Mouse (Mus musculus) hindbrain, embryonic 13.5 days (tissue): ENCODE measurements around the gene C3. TPM values are rescaled to one million over a fixed set of nuclear protein-coding genes. Genes with fewer than 3 reads are reported as not detected.
A peak's percentile ranks its signal among the peaks of the same experiment; 100 is the strongest.

Experiments
- ATAC-seq: fragments of 200-750 bp; cut with Nextera tagmentation; 2 replicates; pipeline ENCODE4 v1.8.0; 2017; ENCODE audit warnings: moderate TSS enrichment; ENCODE audit not compliant: low FRiP score
- H3K27ac ChIP-seq: fragments of 300-500 bp; sonication (generic); 2 replicates; pipeline ENCODE4 v1.5.1; 2015; ENCODE audit warnings: inconsistent platforms, mild to moderate bottlenecking, moderate library complexity
- H3K27me3 ChIP-seq: fragments of 300-500 bp; sonication (generic); 2 replicates; pipeline ENCODE4 v1.6.1; 2015; ENCODE audit warnings: mild to moderate bottlenecking, inconsistent platforms
- H3K36me3 ChIP-seq: fragments of 300-500 bp; sonication (generic); 2 replicates; pipeline ENCODE4 v1.6.1; 2015; ENCODE audit warnings: mild to moderate bottlenecking, inconsistent platforms
- H3K4me1 ChIP-seq: fragments of 300-500 bp; sonication (generic); replicated peaks from 2 replicates; pipeline ENCODE4 v1.6.1; 2015; ENCODE audit warnings: inconsistent platforms
- H3K4me2 ChIP-seq: fragments of 300-500 bp; sonication (generic); 2 replicates; pipeline ENCODE4 v1.6.1; 2015; ENCODE audit warnings: inconsistent platforms, mild to moderate bottlenecking, moderate library complexity
- H3K4me3 ChIP-seq: fragments of 300-500 bp; sonication (generic); 2 replicates; pipeline ENCODE4 v1.5.1; 2015; ENCODE audit warnings: mild to moderate bottlenecking, inconsistent platforms
- H3K9ac ChIP-seq: fragments of 300-500 bp; sonication (generic); 2 replicates; pipeline ENCODE4 v1.6.1; 2015; ENCODE audit warnings: mild to moderate bottlenecking, inconsistent platforms
- H3K9me3 ChIP-seq: fragments of 300-500 bp; sonication (generic); 2 replicates; pipeline ENCODE4 v1.6.1; 2016; ENCODE audit warnings: inconsistent platforms
- WGBS: fragments of 180-500 bp; shearing (Covaris S2); methylation state at CpG from one replicate; pipeline ENCODE4 v1.1.7; 2015; 5-methylcytosine and 5-hydroxymethylcytosine counted together
- polyA plus RNA-seq: library from polyadenylated mRNA; unstranded; fragments of >200 nt; fragmentation: Nextera tagmentation; extraction: Ambion mirVana; gene quantifications from 2 replicates; pipeline ENCODE4 v1.2.1, GENCODE M21; 2015

Gene C3
- polyA plus RNA-seq, 1 experiment from 2014 or later, result 1.3 TPM

DNA sequence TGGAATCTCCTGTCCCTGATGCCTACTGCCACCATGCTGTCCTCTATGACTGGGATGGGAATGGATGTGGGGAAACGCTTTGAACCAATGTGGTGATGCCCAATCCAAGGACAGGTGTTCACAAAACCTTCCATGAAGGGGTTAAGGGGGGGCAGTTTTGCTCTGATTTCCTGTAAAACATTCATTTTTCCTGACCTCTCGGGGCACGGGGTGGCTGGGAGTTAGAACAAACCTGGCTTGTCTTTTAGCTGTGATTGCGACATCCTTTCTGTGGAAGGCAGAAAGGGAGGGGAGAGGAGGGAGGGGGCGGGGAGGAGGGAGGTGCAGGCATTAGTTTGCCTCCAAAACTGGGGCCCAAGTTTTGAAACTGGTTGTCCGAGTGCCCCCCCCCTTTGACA, 2.8 kb upstream of the C3 start:
- peaks cover 14% of the 10 kb centered on the region for H3K36me3 ChIP-seq
- no peak overlapping the region for H3K4me3 ChIP-seq
- H3K27ac ChIP-seq, result no peak overlapping the region
- 78% methylated on average over 5 of the region's 6 CpGs for WGBS
- ATAC-seq, result no peak
- no peaks in the 10 kb centered on the region for H3K9me3 ChIP-seq
- 0 out of 2 replicates have a peak, but pooled peaks cover 3% of the 10 kb centered on the region for H3K27me3 ChIP-seq
- no peak overlapping the region for H3K9ac ChIP-seq
- H3K4me1 ChIP-seq, result 0 out of 2 replicates have a peak, but pooled peaks cover 4% of the 10 kb centered on the region
- H3K4me2 ChIP-seq, result no peak overlapping the region

DNA sequence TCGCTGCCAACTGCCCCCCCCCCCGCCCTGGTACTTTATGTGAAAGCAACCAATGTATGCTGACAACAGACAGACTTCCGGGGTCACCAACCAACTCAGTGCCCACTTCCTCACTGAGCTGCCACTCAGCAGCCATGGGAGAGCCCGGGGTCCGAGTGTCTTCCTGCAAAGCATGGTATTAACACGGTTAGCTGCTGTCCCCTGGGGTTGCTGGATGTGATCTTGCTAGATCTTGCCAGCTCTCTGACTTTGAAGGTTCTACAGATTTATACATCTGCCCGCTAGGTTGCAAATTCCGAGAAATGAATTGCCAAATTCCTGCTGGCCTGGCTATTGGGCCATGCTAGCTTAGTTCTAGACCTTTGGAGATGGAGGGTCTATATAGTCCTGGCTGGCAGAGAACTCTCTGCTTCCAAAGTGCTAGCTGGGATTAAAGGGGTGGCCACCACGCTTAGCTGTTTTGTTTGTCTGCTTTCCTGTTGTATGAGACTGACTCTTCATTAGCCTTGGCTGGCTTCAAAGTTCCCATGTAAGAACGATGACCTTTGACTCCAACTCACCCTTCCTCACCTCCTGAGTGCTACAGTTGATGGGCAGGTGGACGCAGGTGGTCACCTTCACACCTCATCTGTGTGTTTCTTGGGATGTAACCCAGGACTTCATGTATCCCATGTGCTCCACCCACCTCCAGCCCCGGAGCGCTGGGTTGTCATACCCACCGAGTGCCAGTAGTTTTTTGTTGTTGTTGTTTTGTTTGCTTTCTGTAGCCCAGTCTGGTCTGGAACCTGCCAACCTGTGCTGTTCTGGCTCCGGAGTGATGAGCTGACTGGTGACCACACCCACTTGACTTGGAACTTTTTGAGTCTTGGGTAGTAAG, 2.2 kb upstream of the C3 start:
- ATAC-seq, result no peak
- Histone ChIP-seq H3K4me1 (0 out of 2 replicates have a peak, but pooled peaks cover 4% of the 10 kb centered on the region), H3K4me2 (no peak overlapping the region), H3K27me3 (0 out of 2 replicates have a peak, but pooled peaks cover 5% of the 10 kb centered on the region), H3K9ac (no peak overlapping the region), H3K4me3 (no peak overlapping the region), H3K9me3 (no peaks in the 10 kb centered on the region), H3K27ac (no peak overlapping the region), H3K36me3 (peaks cover 10% of the 10 kb centered on the region)
- WGBS, result 79% methylated on average over 15 of the region's 15 CpGs

DNA sequence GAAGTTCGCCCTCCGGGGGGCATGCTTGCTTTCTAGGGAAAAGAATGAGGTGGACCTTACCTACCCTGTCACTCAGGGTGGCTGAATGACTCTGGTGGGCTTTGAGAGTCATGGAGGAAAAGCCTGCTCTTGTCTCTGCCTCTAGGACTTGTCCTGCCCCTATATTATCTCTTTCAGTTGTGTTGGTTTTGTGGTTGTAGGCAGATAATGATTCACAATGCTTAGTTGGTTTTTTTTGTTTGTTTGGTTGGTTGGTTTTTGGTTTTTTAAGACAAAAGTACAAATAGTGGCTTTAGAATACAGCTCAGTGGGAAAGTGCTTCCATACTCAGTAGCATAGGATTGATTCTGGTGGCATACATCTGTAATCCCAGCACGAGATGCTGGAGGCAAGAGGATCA, 937 bp upstream of the C3 start:
- H3K27me3 ChIP-seq, result 0 out of 2 replicates have a peak, but pooled peaks cover 10% of the 10 kb centered on the region
- WGBS, result 91% methylated on average over 3 of the region's 3 CpGs
- no peak overlapping the region for H3K4me2 ChIP-seq
- no peak overlapping the region for H3K27ac ChIP-seq
- ATAC-seq, result no peak
- H3K9me3 ChIP-seq, result no peaks in the 10 kb centered on the region
- no peaks in the 10 kb centered on the region for H3K36me3 ChIP-seq
- 0 out of 2 replicates have a peak, but pooled peaks cover 4% of the 10 kb centered on the region for H3K4me1 ChIP-seq
- no peak overlapping the region for H3K4me3 ChIP-seq
- no peak overlapping the region for H3K9ac ChIP-seq

DNA sequence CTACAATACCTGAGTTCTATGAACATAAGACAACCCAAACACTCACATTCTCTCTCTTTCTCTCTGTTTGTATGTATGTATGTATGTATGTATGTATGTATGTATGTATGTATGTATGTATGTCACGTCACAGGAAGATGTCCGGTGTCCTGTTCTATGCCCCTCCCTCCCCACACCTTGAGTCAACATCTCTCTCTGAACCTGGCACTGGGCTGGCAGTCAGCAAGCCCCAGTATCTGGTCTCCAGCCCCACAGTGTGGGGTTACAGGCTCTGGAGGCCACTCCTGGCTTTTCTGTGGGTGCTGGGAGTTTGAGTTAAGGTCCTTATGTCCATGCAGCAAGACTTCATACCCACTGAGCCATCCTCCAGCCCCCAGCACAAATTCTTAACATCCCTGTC, 468 bp downstream of the C3 start:
- WGBS, result 70% methylated on average over 2 of the region's 2 CpGs
- Histone ChIP-seq H3K4me1 (no peaks in the 10 kb centered on the region), H3K4me2 (no peak overlapping the region), H3K9ac (no peak overlapping the region), H3K4me3 (no peak overlapping the region), H3K27me3 (peaks cover 12% of the 10 kb centered on the region; the same call in 1 of the 2 replicates), H3K27ac (no peak overlapping the region), H3K9me3 (no peaks in the 10 kb centered on the region), H3K36me3 (no peaks in the 10 kb centered on the region)
- ATAC-seq, result no peak

DNA sequence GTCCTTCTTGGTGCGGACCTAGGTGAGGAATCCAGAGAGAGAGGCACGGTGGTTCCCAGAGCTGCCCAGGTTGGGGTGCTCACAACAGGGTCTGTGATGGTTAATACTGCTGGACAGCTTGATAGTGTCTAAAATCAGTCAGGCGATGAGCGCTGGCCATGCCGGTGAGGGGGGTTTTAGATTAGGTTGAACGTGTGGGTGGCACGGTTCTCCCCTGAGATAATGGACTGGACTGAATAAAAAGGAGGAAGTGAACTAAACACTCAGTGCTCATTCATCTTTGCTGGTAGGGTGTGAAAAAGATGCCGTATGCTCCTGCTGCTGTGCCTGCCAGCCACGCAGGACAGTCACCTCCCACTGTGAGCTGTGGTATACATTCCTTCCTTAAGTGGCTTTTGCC, 4.6 kb downstream of the C3 start:
- H3K4me1 ChIP-seq, result peaks cover 6% of the 10 kb centered on the region; the same call in 1 of the 2 replicates
- H3K4me2 ChIP-seq, result no peak overlapping the region
- H3K9me3 ChIP-seq, result no peaks in the 10 kb centered on the region
- H3K9ac ChIP-seq, result no peak overlapping the region
- H3K36me3 ChIP-seq, result no peaks in the 10 kb centered on the region
- H3K27me3 ChIP-seq, result peaks cover 12% of the 10 kb centered on the region; the same call in 1 of the 2 replicates
- 78% methylated on average over 9 of the region's 9 CpGs for WGBS
- H3K27ac ChIP-seq, result no peak overlapping the region
- no peak for ATAC-seq
- H3K4me3 ChIP-seq, result no peak overlapping the region

DNA sequence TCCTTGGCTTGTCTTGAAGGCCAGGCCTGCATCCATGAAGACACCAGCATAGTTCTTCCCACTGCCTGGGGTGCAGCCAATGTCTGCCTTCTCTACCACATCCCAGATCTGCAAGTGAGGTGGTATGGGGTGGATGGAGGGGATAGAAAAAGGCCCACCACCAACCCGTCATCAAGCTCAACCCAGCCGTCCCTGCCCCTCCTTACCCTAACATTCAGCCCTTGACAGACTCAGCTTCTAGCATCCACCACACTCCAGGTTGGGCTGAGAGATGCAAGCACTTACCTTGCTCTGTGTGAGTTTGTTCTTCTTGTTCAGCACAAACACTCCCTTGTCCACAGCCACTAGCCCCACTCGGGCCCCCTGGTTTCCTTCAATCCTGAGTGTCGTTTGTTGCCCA, 6.0 kb downstream of the C3 start:
- 88% methylated on average over 4 of the region's 4 CpGs for WGBS
- H3K27me3 ChIP-seq, result peaks cover 12% of the 10 kb centered on the region; the same call in 1 of the 2 replicates
- no peaks in the 10 kb centered on the region for H3K36me3 ChIP-seq
- no peak overlapping the region for H3K4me3 ChIP-seq
- no peak for ATAC-seq
- no peak overlapping the region for H3K9ac ChIP-seq
- no peak overlapping the region for H3K27ac ChIP-seq
- H3K9me3 ChIP-seq, result no peaks in the 10 kb centered on the region
- peaks cover 6% of the 10 kb centered on the region; the same call in 1 of the 2 replicates for H3K4me1 ChIP-seq
- H3K4me2 ChIP-seq, result no peak overlapping the region

DNA sequence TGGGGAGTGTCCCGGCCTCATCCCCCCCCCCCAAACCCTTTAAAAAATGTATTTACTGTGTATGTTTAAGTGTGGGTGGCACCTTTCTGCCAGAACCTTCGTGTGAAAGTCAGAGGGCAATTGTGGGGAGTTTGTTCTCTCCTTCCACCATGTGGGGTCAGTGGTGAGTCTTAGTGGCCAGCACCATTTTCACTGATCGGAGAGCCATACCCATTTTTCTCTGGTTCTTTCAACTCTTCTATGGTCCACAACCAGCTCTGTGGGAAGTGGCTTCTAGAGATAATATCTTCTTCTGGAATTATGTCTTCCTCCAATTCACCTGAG, 8.1 kb downstream of the C3 start:
- Histone ChIP-seq H3K4me2 (no peak overlapping the region), H3K27me3 (peaks cover 5% of the 10 kb centered on the region; the same call in 1 of the 2 replicates), H3K4me3 (no peak overlapping the region), H3K9me3 (no peaks in the 10 kb centered on the region), H3K27ac (no peak overlapping the region), H3K4me1 (peaks cover 9% of the 10 kb centered on the region), H3K36me3 (no peaks in the 10 kb centered on the region), H3K9ac (no peak overlapping the region)
- 20% methylated on average over 3 of the region's 3 CpGs for WGBS
- ATAC-seq, result no peak

DNA sequence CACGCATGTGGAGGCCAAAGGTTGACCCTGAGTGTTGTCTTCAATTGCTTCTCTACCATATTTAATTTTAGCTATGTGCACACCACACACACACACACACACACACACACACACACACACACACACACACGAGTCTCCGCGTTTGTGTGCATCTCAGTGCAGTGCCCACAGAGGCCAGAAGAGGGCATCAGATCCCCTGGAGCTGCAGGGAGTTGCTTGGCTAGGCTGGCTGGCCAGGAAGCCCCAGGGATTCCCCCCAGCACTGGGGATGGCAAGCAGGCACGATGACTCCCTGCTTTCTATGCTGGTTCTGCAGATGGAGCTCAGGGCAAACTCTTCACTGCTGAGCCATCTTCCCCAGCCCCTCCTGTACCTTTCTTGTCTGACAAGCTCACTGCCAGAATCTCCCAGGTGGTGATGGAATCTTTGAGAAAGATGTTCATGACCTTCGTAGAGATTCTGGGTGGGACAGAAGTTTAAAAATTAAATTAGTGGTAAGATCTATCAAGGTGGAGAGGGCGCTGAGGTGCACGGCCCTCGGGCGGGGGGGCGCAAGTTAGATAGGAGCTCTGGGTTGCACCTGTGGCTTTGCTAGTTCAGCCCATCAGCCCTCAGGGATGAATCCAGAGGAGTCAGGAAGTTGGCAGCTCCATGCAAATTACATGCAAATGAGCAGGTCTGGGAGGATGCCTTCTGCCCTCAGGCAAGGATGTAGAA, 8.6 kb downstream of the C3 start:
- no peak overlapping the region for H3K9ac ChIP-seq
- H3K27me3 ChIP-seq, result peaks cover 2% of the 10 kb centered on the region; the same call in 1 of the 2 replicates
- peaks cover 9% of the 10 kb centered on the region for H3K4me1 ChIP-seq
- ATAC-seq, result no peak
- H3K4me2 ChIP-seq, result no peak overlapping the region
- no peaks in the 10 kb centered on the region for H3K9me3 ChIP-seq
- no peak overlapping the region for H3K4me3 ChIP-seq
- H3K36me3 ChIP-seq, result no peaks in the 10 kb centered on the region
- WGBS, result 24% methylated on average over 11 of the region's 11 CpGs
- no peak overlapping the region for H3K27ac ChIP-seq

DNA sequence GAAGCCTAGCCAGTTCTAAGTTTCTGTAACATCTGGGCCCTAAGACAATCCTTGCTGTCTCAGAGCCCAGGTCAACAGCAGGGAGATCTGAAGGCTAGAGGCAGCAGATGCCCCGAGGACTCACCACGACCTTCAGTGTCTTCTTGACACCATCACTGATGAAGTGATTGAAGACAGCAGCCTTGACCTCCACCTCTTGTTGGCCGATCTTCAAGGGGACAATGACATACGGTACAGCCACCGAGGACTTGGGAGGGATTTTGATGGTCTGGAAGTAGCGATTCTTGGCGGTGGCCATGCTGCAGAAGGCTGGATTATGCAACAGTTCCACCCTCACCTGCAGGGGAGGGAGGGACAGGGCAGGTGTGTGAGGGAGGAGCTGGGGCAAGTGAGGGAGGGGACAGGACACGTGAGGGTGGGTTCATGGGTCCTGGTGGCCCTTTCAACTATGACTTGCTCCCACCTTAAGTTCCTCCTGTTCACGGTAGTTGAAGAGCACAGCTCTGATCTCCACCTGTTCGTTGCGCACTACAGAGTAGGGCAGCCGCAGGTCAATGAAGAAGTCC, 9.5 kb downstream of the C3 start:
- Histone ChIP-seq H3K27me3 (no peaks in the 10 kb centered on the region; the same call in 1 of the 2 replicates), H3K4me3 (no peak overlapping the region), H3K4me2 (no peak overlapping the region), H3K27ac (no peak overlapping the region), H3K9me3 (no peaks in the 10 kb centered on the region), H3K9ac (no peak overlapping the region), H3K4me1 (peaks cover 9% of the 10 kb centered on the region), H3K36me3 (no peaks in the 10 kb centered on the region)
- 81% methylated on average over 12 of the region's 12 CpGs for WGBS
- ATAC-seq, result no peak

DNA sequence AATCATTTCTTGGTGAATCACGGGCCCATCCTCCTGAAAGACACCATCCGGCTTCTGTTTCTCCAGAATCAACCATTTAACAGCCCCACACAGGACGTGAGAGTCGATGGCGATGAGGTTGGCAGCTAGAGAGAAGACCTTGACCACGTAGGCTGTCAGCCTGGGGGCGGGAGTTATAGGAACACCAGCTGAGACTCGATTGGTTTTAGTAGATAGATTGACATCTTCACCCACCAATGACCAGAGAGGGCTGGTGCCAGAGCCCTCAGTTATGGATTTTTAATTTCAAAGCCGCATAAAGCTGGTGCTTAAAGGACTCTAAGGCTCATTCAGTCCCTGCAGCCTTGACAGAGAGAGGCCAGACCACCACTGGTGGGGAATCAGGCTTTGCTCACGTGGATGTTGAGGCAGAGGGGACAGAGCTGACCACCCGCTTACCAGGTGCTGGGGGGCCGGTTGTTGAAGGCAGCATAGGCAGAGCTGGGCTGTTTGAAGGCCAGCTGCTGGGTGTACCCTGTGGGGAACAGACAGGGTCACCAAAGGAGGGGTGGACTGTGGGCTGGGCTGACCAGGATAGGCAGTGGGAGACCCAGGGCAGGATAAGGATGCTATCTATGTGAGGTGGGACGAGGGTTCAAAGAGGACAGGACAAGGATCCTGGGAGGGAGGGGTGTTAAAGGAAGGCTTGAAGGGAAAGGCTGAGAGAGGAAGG, 13.1 kb downstream of the C3 start:
- peak; percentile 82 for ATAC-seq
- Histone ChIP-seq H3K4me3 (peak overlapping the region; percentile 11; the same call in 1 of the 2 replicates), H3K36me3 (no peaks in the 10 kb centered on the region), H3K4me2 (peak overlapping the region; percentile 39), H3K9ac (peak overlapping the region; percentile 46; the same call in 1 of the 2 replicates), H3K9me3 (no peaks in the 10 kb centered on the region), H3K4me1 (peaks cover 9% of the 10 kb centered on the region), H3K27ac (no peak overlapping the region), H3K27me3 (no peaks in the 10 kb centered on the region)
- WGBS, result 52% methylated on average over 13 of the region's 13 CpGs

DNA sequence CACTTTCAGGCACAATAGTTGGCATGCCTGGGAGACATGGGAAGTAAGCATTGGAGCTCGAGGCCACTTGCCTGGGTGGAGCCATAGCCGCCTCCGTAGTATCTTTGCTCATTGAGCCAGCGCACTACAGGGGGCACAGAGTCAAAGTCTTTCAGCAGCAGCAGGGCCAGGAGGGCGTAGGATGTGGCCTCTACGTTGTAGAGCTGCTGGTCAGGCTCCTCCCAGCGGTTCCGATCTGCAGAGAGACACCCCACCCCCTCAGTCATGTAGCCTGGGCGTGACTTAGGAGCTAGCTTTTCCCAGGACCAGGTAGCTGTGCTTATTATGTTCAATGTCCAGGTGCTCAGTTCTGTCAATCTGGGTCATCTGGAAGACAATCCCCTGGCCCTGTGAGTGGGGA, 16.4 kb downstream of the C3 start:
- Histone ChIP-seq H3K4me2 (no peak overlapping the region), H3K9ac (no peak overlapping the region), H3K27me3 (no peaks in the 10 kb centered on the region), H3K36me3 (no peaks in the 10 kb centered on the region), H3K9me3 (no peaks in the 10 kb centered on the region), H3K4me1 (peaks cover 3% of the 10 kb centered on the region; the same call in 1 of the 2 replicates), H3K27ac (no peak overlapping the region), H3K4me3 (no peak overlapping the region)
- no peak for ATAC-seq
- WGBS, result 66% methylated on average over 9 of the region's 9 CpGs

DNA sequence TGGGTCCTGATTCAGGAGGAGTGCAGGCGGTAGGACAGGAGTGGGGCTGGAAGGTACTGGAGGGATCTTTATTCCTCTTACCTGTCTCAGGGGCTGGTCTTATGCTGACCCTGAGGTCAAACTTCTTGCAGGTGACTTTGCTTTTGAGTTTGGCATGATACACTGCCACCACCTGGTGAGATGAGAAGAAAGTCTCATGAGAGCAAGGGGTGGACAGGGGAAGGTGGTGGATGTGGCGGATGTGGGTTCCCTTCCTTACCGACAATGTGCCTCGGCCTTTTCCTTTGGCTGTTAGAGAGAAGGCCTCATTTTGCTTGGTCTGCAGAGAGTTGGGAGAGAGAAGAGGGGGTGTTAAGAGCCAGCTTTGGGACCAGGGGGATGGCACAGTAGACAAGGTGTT, 18.6 kb downstream of the C3 start:
- H3K4me1 ChIP-seq, result no peaks in the 10 kb centered on the region
- WGBS, result 80% methylated on average over 4 of the region's 4 CpGs
- no peak overlapping the region for H3K9ac ChIP-seq
- no peak overlapping the region for H3K4me2 ChIP-seq
- H3K27ac ChIP-seq, result no peak overlapping the region
- H3K36me3 ChIP-seq, result no peaks in the 10 kb centered on the region
- H3K9me3 ChIP-seq, result no peaks in the 10 kb centered on the region
- no peak for ATAC-seq
- H3K4me3 ChIP-seq, result no peak overlapping the region
- H3K27me3 ChIP-seq, result no peaks in the 10 kb centered on the region
